Mouse (Mus musculus) G1E (cell line): ENCODE data around the gene Creb5. TPM values are rescaled to one million over a fixed set of nuclear protein-coding genes. Genes with fewer than 3 reads are reported as not detected.

ENCODE experiments used
- ATAC-seq: 2 replicates; pipeline ENCODE4 v1.8.0; 2016; ENCODE audit warnings: mild to moderate bottlenecking; ENCODE audit not compliant: insufficient number of reproducible peaks, poor library complexity, low FRiP score, severe bottlenecking; ENCODE audit errors: extremely low read depth
- DNase-seq: peaks from one replicate; pipeline ENCODE4 v3.0.0; 2012; ENCODE audit warnings: low spot score
- H3K27me3 ChIP-seq: 2 replicates; pipeline ENCODE4 v1.6.1; 2012; ENCODE audit warnings: mild to moderate bottlenecking, low read length, inconsistent platforms; ENCODE audit not compliant: insufficient read depth
- H3K36me3 ChIP-seq: replicated peaks from 2 replicates; pipeline ENCODE3; 2012; ENCODE audit warnings: mild to moderate bottlenecking, inconsistent platforms
- H3K4me1 ChIP-seq: 2 replicates; pipeline ENCODE4 v1.6.1; 2012; ENCODE audit warnings: low read depth, low read length, inconsistent platforms, mixed read lengths; ENCODE audit not compliant: insufficient read depth
- H3K4me3 ChIP-seq: 2 replicates; pipeline ENCODE4 v1.5.1; 2012; ENCODE audit warnings: low read depth, mild to moderate bottlenecking, inconsistent platforms, low read length, moderate library complexity, mixed read lengths
- H3K9me3 ChIP-seq: replicated peaks from 2 replicates; pipeline ENCODE4 v1.6.1; 2012; ENCODE audit warnings: inconsistent platforms
- CTCF ChIP-seq: IDR thresholded peaks from 2 replicates; pipeline ENCODE4 v1.5.1; 2012; ENCODE audit warnings: low read depth, low read length, inconsistent platforms, mixed read lengths
- GATA1 ChIP-seq: IDR thresholded peaks from 2 replicates; pipeline ENCODE4 v1.6.1; 2012; ENCODE audit warnings: borderline replicate concordance, low read length, inconsistent platforms, mixed read lengths
- GATA2 ChIP-seq: IDR thresholded peaks from 2 replicates; pipeline ENCODE4 v1.6.1; 2012; ENCODE audit warnings: low read depth, low read length, inconsistent platforms, borderline replicate concordance
- POLR2AphosphoS5 ChIP-seq: IDR thresholded peaks from 2 replicates; pipeline ENCODE4 v1.6.1; 2012; ENCODE audit warnings: low read depth, low read length, inconsistent platforms; ENCODE audit not compliant: insufficient replicate concordance
- TAL1 ChIP-seq: conservative IDR thresholded peaks from 2 replicates; pipeline ENCODE4 v1.6.1; 2012; ENCODE audit warnings: low read depth, low read length, inconsistent platforms, mixed read lengths
- polyA plus RNA-seq: library from polyadenylated mRNA; stranded (reverse); fragments of >175 nt; gene quantifications from 2 replicates; pipeline ENCODE4 v1.2.3, GENCODE M21; 2012
- total RNA-seq, 2 experiments: library from RNA; stranded (forward) in 1 of 2; stranded (reverse) in 1 of 2; fragments of 200-1000 nt in 1 of 2; fragments of >200 nt in 1 of 2; fragmentation: Nextera tagmentation in 1 of 2; gene quantifications; 2 replicates each; pipeline ENCODE4 v1.2.3; 2014 to 2017

Creb5 gene
- total and polyA plus RNA-seq, 3 experiments: 0.44 TPM; not detected in 2

GRCm38 (mm10) chr6:53472751-53473150 is 185.7 kb downstream of the Creb5 start:
- no peaks in the 10 kb centered on the region for H3K27me3 ChIP-seq
- H3K4me1 ChIP-seq: no peaks in the 10 kb centered on the region
- ATAC-seq (no peak), DNase-seq (no peak)
- no peak overlapping the region for H3K4me3 ChIP-seq
- no peaks in the 10 kb centered on the region for H3K36me3 ChIP-seq
- TF ChIP-seq CTCF (no peak), GATA2 (no peak), TAL1 (no peak), POLR2AphosphoS5 (no peak), GATA1 (no peak)
- peaks cover 57% of the 10 kb centered on the region for H3K9me3 ChIP-seq

- peaks cover 40% of the 10 kb centered on the region for H3K9me3 ChIP-seq
- DNase-seq: no peak
- H3K27me3 ChIP-seq: no peaks in the 10 kb centered on the region
- ATAC-seq: no peak
- H3K36me3 ChIP-seq: no peaks in the 10 kb centered on the region
- TF ChIP-seq POLR2AphosphoS5 (no peak), GATA2 (no peak)
- H3K4me1 ChIP-seq: no peaks in the 10 kb centered on the region
- H3K4me3 ChIP-seq: no peak overlapping the region
Observed at GRCm38 (mm10) chr6:53477501-53477900, 190.4 kb downstream of the Creb5 start.

- no peak for TF ChIP-seq CTCF
- TF ChIP-seq GATA1: no peak
- no peak for TF ChIP-seq GATA2
- no peak for TF ChIP-seq TAL1
- TF ChIP-seq POLR2AphosphoS5: no peak
- ATAC-seq (no peak), DNase-seq (no peak)
- no peaks in the 10 kb centered on the region for H3K4me1 ChIP-seq
- no peaks in the 10 kb centered on the region for H3K27me3 ChIP-seq
- H3K36me3 ChIP-seq: no peaks in the 10 kb centered on the region
- peaks cover 18% of the 10 kb centered on the region for H3K9me3 ChIP-seq
- no peak overlapping the region for H3K4me3 ChIP-seq
Observed at GRCm38 (mm10) chr6:53490917-53491316, 203.8 kb downstream of the Creb5 start.

- Histone ChIP-seq H3K9me3 (peaks cover 22% of the 10 kb centered on the region), H3K36me3 (no peaks in the 10 kb centered on the region), H3K27me3 (no peaks in the 10 kb centered on the region), H3K4me3 (no peak overlapping the region), H3K4me1 (no peaks in the 10 kb centered on the region)
- TF ChIP-seq GATA2 (no peak), POLR2AphosphoS5 (no peak), GATA1 (no peak)
- DNase-seq (no peak), ATAC-seq (no peak)
Observed at GRCm38 (mm10) chr6:53491331-53491730, 204.3 kb downstream of the Creb5 start.

- ATAC-seq (no peak), DNase-seq (no peak)
- no peaks in the 10 kb centered on the region for H3K27me3 ChIP-seq
- no peaks in the 10 kb centered on the region for H3K4me1 ChIP-seq
- H3K4me3 ChIP-seq: no peak overlapping the region
- peaks cover 31% of the 10 kb centered on the region for H3K9me3 ChIP-seq
- H3K36me3 ChIP-seq: no peaks in the 10 kb centered on the region
- TF ChIP-seq GATA1 (no peak), GATA2 (no peak), CTCF (no peak), TAL1 (no peak), POLR2AphosphoS5 (no peak)
Observed at GRCm38 (mm10) chr6:53493864-53494263, 206.8 kb downstream of the Creb5 start.

GRCm38 (mm10) chr6:53495667-53496066 is 208.6 kb downstream of the Creb5 start:
- no peak for ATAC-seq
- Histone ChIP-seq H3K9me3 (peaks cover 33% of the 10 kb centered on the region), H3K4me3 (no peak overlapping the region), H3K27me3 (no peaks in the 10 kb centered on the region), H3K36me3 (no peaks in the 10 kb centered on the region), H3K4me1 (no peaks in the 10 kb centered on the region)
- TF ChIP-seq GATA2 (no peak), GATA1 (no peak), POLR2AphosphoS5 (no peak), TAL1 (no peak), CTCF (no peak)
- DNase-seq: no peak

- DNase-seq: no peak
- no peaks in the 10 kb centered on the region for H3K4me1 ChIP-seq
- H3K36me3 ChIP-seq: no peaks in the 10 kb centered on the region
- H3K27me3 ChIP-seq: no peaks in the 10 kb centered on the region
- H3K9me3 ChIP-seq: peaks cover 36% of the 10 kb centered on the region
- no peak for ATAC-seq
- no peak overlapping the region for H3K4me3 ChIP-seq
- TF ChIP-seq GATA1 (no peak), CTCF (no peak), POLR2AphosphoS5 (no peak), TAL1 (no peak), GATA2 (no peak)
Observed at GRCm38 (mm10) chr6:53496325-53496753, 209.3 kb downstream of the Creb5 start.
